Mouse (Mus musculus): Measurements from ENCODE around the gene Tmem143.

DNA sequence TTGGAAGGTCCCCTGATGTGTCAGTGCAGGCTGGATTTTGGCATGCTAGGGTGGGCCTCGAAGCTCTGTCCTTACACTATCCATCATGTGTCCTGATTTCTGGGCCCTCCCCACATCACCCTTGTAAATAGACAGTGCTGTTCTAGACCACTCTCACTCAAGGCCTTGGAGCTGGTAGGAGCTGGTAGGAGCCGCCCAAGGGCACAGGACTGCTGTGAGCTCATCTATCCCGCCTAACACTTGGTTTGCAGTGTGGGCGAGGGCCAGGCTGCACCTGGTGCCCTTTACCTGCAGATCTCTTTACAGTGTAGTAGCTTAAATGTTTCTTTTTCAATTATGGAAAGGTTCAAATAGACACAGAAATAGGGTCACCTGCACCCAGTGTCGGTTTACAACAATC lies 18.3 kb downstream of the Tmem143 start:
- TF ChIP-seq CTCF (IDR thresholded peaks at IDR 0.05; ENCODE audit: low read depth) (no peak), EP300 (optimal IDR thresholded peaks at IDR 0.05) (no peak)

Data from stomach, postnatal 0 days (tissue).